Mouse (Mus musculus) heart, postnatal 10 days (tissue): ENCODE results near the gene Jam3. TPM values are rescaled to one million over a fixed set of nuclear protein-coding genes. Genes with fewer than 3 reads are reported as not detected.
"Not testable (repeated sequence)": the region's sequence is repeated elsewhere in the genome, so short reads cannot be mapped to it uniquely, and the experiment has no call there.

Experiments
- DNase-seq, 2 experiments: peaks; one replicate each; pipeline ENCODE4 v3.0.0; 2021
- intact Hi-C: fragments of 180-260 bp; cut with DNase I; formaldehyde crosslinking; loops from one replicate; pipeline ENCODE4 v1.15.1; 2025
- total RNA-seq, 2 experiments: library from RNA; stranded (reverse); gene quantifications; 2 replicates each; pipeline ENCODE4 v1.2.3; 2021

The Jam3 gene
- total RNA-seq, 2 experiments from 2014 or later, result 21.0 to 22.7 TPM

- intact Hi-C loops, result loop anchor here (2.0 kb wide), 1 partner anchor 17 kb away; no protein-coding TSS in a partner anchor
These were observed 18.4 kb upstream of the Jam3 start for GRCm38 (mm10) chr9:27173646-27174045.

GRCm38 (mm10) chr9:27172839-27173238, 17.6 kb upstream of the Jam3 start:
- intact Hi-C loops, result no loop called here
- no peak for DNase-seq

More at GRCm38 (mm10) chr9:27173646-27174045, 18.4 kb upstream of the Jam3 start:
- no peak for DNase-seq

GRCm38 (mm10) chr9:27170726-27171125, 15.5 kb upstream of the Jam3 start:
- no peak for DNase-seq
- intact Hi-C loops, result no loop called here

GRCm38 (mm10) chr9:27166981-27167380, 11.8 kb upstream of the Jam3 start:
- no peak for DNase-seq
- intact Hi-C loops, result no loop called here

- DNase-seq, result no peak
- intact Hi-C loops, result no loop called here
These were observed 10.4 kb upstream of the Jam3 start for GRCm38 (mm10) chr9:27165596-27165995.

- intact Hi-C loops, result no loop called here
- DNase-seq, result no peak
These were observed 9.7 kb upstream of the Jam3 start for GRCm38 (mm10) chr9:27164957-27165356.

- DNase-seq, intact Hi-C loops: not testable (repeated sequence)
These were observed 8.4 kb upstream of the Jam3 start for GRCm38 (mm10) chr9:27163661-27164060.

- intact Hi-C loops, result no loop called here
- DNase-seq, result no peak
These were observed 1.4 kb downstream of the Jam3 start for GRCm38 (mm10) chr9:27153861-27154260.

- DNase-seq, result no peak
- intact Hi-C loops, result no loop called here
These were observed 5.4 kb downstream of the Jam3 start for GRCm38 (mm10) chr9:27149836-27150235.

GRCm38 (mm10) chr9:27148631-27149471, 6.4 kb downstream of the Jam3 start:
- intact Hi-C loops, result no loop called here

GRCm38 (mm10) chr9:27147946-27148345, 7.3 kb downstream of the Jam3 start:
- intact Hi-C loops, result no loop called here

More at GRCm38 (mm10) chr9:27148631-27149471, 6.4 kb downstream of the Jam3 start:
- peak in 1 of 2 experiments; percentile 25 for DNase-seq

GRCm38 (mm10) chr9:27146826-27147225, 8.4 kb downstream of the Jam3 start:
- DNase-seq, result no peak
- intact Hi-C loops, result no loop called here

More at GRCm38 (mm10) chr9:27147946-27148345, 7.3 kb downstream of the Jam3 start:
- DNase-seq, result no peak

- intact Hi-C loops, result no loop called here
- no peak for DNase-seq
These were observed 10.2 kb downstream of the Jam3 start for GRCm38 (mm10) chr9:27144996-27145395.

GRCm38 (mm10) chr9:27144271-27144840, 10.9 kb downstream of the Jam3 start:
- intact Hi-C loops, result no loop called here
- no peak for DNase-seq

- intact Hi-C loops, result no loop called here
- DNase-seq, result no peak
These were observed 14.7 kb downstream of the Jam3 start for GRCm38 (mm10) chr9:27140432-27141065.

- intact Hi-C loops, result no loop called here
- DNase-seq, result no peak
These were observed 18.6 kb downstream of the Jam3 start for GRCm38 (mm10) chr9:27136651-27137050.

- DNase-seq, result no peak
- intact Hi-C loops, result loop anchor here (2.0 kb wide), 1 partner anchor 29 kb away; no protein-coding TSS in a partner anchor
These were observed 19.8 kb downstream of the Jam3 start for GRCm38 (mm10) chr9:27135372-27135771.

- peak; percentile 49 to 57 for DNase-seq
- intact Hi-C loops, result loop anchor here (1.0 to 2.0 kb wide), 2 partner anchors 28 to 42 kb away; no protein-coding TSS in a partner anchor
These were observed 20.8 kb downstream of the Jam3 start for GRCm38 (mm10) chr9:27134410-27134809.

- intact Hi-C loops, result no loop called here
- no peak for DNase-seq
These were observed 26.6 kb downstream of the Jam3 start for GRCm38 (mm10) chr9:27128629-27129028.

GRCm38 (mm10) chr9:27126543-27126942, 28.7 kb downstream of the Jam3 start:
- no peak for DNase-seq
- intact Hi-C loops, result no loop called here

GRCm38 (mm10) chr9:27125450-27125849, 29.8 kb downstream of the Jam3 start:
- intact Hi-C loops, result no loop called here
- no peak for DNase-seq
